Mouse (Mus musculus) embryonic facial prominence, embryonic 10.5 days (tissue): Measurements from ENCODE around the gene Mucl1. TPM values are rescaled to one million over a fixed set of nuclear protein-coding genes. Genes with fewer than 3 reads are reported as not detected.
"Not testable (repeated sequence)": the region's sequence is repeated elsewhere in the genome, so short reads cannot be mapped to it uniquely, and the experiment has no call there.

Source experiments
- DNase-seq: peaks from one replicate; pipeline ENCODE4 v3.0.0-alpha.2; 2017; ENCODE audit warnings: low spot score
- H3K27ac ChIP-seq: fragments of 300-500 bp; sonication (generic); replicated peaks from 2 replicates; pipeline ENCODE4 v1.5.1; 2016; ENCODE audit warnings: mild to moderate bottlenecking
- H3K27me3 ChIP-seq: fragments of 300-500 bp; sonication (generic); replicated peaks from 2 replicates; pipeline ENCODE4 v1.6.1; 2016; ENCODE audit warnings: low read depth, mild to moderate bottlenecking; ENCODE audit not compliant: poor library complexity, severe bottlenecking
- H3K36me3 ChIP-seq: fragments of 300-500 bp; sonication (generic); replicated peaks from 2 replicates; pipeline ENCODE4 v1.6.1; 2016; ENCODE audit warnings: mild to moderate bottlenecking, moderate library complexity
- H3K4me1 ChIP-seq: fragments of 300-500 bp; sonication (generic); 2 replicates; pipeline ENCODE4 v1.6.1; 2016
- H3K4me3 ChIP-seq: fragments of 300-500 bp; sonication (generic); 2 replicates; pipeline ENCODE4 v1.5.1; 2016; ENCODE audit warnings: mild to moderate bottlenecking, moderate library complexity
- H3K9me3 ChIP-seq: fragments of 300-500 bp; sonication (generic); 2 replicates; pipeline ENCODE4 v1.6.1; 2016; ENCODE audit warnings: mild to moderate bottlenecking
- WGBS: fragments of 180-500 bp; shearing (Covaris S2); methylation state at CpG from one replicate; pipeline ENCODE4 v1.1.7; 2016; 5-methylcytosine and 5-hydroxymethylcytosine counted together
- polyA plus RNA-seq: library from polyadenylated mRNA; unstranded; fragments of >200 nt; fragmentation: Nextera tagmentation; extraction: Ambion mirVana; gene quantifications from 2 replicates; pipeline ENCODE4 v1.2.1, GENCODE M21; 2016

Mucl1 gene
- polyA plus RNA-seq, result not detected in 2 replicates

DNA sequence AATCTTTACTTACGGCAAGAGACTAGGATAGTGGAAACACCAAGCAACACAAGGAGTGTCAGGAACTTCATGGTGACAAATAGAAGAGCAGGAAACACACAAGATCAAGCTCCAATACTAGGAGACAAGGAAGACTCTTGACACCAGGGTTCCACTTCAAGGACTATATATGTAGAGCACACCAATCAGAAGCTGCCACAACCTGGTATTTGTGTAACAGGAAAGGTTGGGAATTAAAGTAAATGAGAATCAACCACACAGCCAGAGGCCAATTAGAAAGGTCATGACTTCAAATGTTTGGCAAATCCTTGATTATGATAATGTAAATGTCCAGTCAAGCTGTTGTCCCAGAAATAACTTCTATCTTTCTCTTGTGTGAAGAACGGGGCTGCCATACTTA is at the start of gene Mucl1:
Gene Mucl1, minus strand, starts transcription at position 101 of the 400 bp plus-strand sequence.
- DNase-seq, result no peak
- WGBS, result 88% methylated on average over 2 of the region's 2 CpGs
- H3K4me1 ChIP-seq, result no peaks in the 10 kb centered on the region

DNA sequence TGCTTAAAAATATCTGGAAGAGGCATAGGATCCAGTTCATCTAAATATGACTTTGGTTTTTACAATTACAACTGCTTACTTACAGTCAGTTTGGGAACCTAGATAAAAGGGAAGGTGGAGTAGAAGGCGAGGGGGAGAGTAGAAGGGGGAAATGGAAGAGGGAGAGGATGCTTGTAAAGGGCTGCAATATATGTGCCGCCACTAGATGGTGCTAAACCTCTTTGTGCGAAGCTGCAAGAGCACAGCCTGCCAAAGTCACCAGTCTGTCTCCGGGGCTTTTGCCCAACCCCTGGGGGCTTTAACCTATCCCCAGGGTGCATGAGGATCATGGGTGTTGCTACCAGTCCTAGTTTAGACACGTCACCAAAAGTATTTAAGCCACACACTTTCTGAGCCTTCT is 11.6 kb upstream of the Mucl1 start:
- WGBS, result 6% methylated on average over 5 of the region's 5 CpGs
- peak; percentile 70 for DNase-seq
- not testable (repeated sequence) for H3K9me3 ChIP-seq, H3K27me3 ChIP-seq, H3K36me3 ChIP-seq, H3K4me3 ChIP-seq, H3K27ac ChIP-seq, H3K4me1 ChIP-seq

More for the DNA sequence above, at the start of gene Mucl1:
- no peaks in the 10 kb centered on the region for H3K27me3 ChIP-seq
- H3K9me3 ChIP-seq, result no peaks in the 10 kb centered on the region
- H3K36me3 ChIP-seq, result no peaks in the 10 kb centered on the region
- no peak within 1 kb of the TSS for H3K4me3 ChIP-seq
- no peak within 1 kb of the TSS for H3K27ac ChIP-seq

DNA sequence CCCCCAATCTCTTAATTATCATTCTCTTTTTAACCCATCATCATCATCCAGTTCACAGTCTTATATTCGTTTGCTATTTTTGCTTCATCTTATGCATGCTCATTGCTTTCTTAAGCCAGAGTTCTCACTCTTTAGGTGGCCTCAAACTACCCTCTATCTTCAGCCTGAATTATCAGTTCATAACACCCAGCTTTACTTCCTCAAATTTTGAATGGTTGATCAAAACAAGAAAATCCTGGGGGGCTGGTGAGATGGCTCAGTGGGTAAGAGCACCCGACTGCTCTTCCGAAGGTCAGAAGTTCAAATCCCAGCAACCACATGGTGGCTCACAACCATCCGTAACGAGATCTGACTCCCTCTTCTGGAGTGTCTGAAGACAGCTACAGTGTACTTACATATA is 38.4 kb downstream of the Mucl1 start:
- H3K27ac ChIP-seq, DNase-seq, H3K27me3 ChIP-seq, H3K4me1 ChIP-seq, H3K4me3 ChIP-seq, H3K36me3 ChIP-seq, H3K9me3 ChIP-seq: not testable (repeated sequence)
- 85% methylated on average over 5 of the region's 5 CpGs for WGBS

Other genes with a start within 250 kb of the Mucl1 start
- gene Ppp1r1a, start 217.5 kb downstream of the Mucl1 start, polyA plus RNA-seq, result 14.3 and 16.4 TPM in 2 replicates
- gene Glycam1, start 190.4 kb downstream of the Mucl1 start, polyA plus RNA-seq, result not detected in 2 replicates
- gene Mucl2, start 143.8 kb upstream of the Mucl1 start, polyA plus RNA-seq, result not detected in 2 replicates